Mouse (Mus musculus) adipose tissue, adult 10 weeks (tissue): ENCODE results near the gene Fyb. TPM values are rescaled to one million over a fixed set of nuclear protein-coding genes. Genes with fewer than 3 reads are reported as not detected.

Experiments used
- polyA plus RNA-seq: library from polyadenylated mRNA; stranded (reverse); fragments of 350-450 nt; fragmentation: Illumina TruSeq; extraction: RNeasy Lipid Tissue Mini Kit (QIAGEN cat#74804); gene quantifications from one replicate; pipeline ENCODE4 v1.2.3, GENCODE M21; 2014; ENCODE audit warnings: low read depth, low replicate concordance

Fyb gene
- 13.4 TPM for polyA plus RNA-seq

GRCm38 (mm10) chr15:6522653-6523167 is at the start of gene Fyb:
Gene Fyb, plus strand, starts transcription at chr15:6522853.

GRCm38 (mm10) chr15:6707936-6708525 is 185.4 kb downstream of the Fyb start, which contains the start of gene Rictor:
Gene Rictor, plus strand, starts transcription at chr15:6708379.

Other genes starting within 250 kb of the Fyb start
- 195 TPM for gene Dab2, start 223.1 kb upstream of the Fyb start, polyA plus RNA-seq
- 0.34 TPM for gene C9, start 77.5 kb upstream of the Fyb start, polyA plus RNA-seq
- 7.0 TPM for gene Rictor, start 185.5 kb downstream of the Fyb start, polyA plus RNA-seq